Mouse (Mus musculus) embryonic facial prominence, embryonic 12.5 days (tissue): ENCODE results near the gene Snrpg. TPM values are rescaled to one million over a fixed set of nuclear protein-coding genes. Genes with fewer than 3 reads are reported as not detected.
"Not testable (repeated sequence)": the region's sequence is repeated elsewhere in the genome, so short reads cannot be mapped to it uniquely, and the experiment has no call there.

Experiments used
- ATAC-seq: fragments of 200-750 bp; cut with Nextera tagmentation; 2 replicates; pipeline ENCODE4 v1.8.0; 2017; ENCODE audit not compliant: insufficient number of reproducible peaks, insufficient read depth, low FRiP score, low TSS enrichment
- H3K27ac ChIP-seq: fragments of 300-500 bp; sonication (generic); 2 replicates; pipeline ENCODE4 v1.5.1; 2016; ENCODE audit warnings: mild to moderate bottlenecking
- H3K27me3 ChIP-seq: fragments of 300-500 bp; sonication (generic); 2 replicates; pipeline ENCODE4 v1.6.1; 2016; ENCODE audit warnings: mild to moderate bottlenecking, moderate library complexity
- H3K36me3 ChIP-seq: fragments of 300-500 bp; sonication (generic); 2 replicates; pipeline ENCODE4 v1.6.1; 2016; ENCODE audit warnings: mild to moderate bottlenecking
- H3K4me1 ChIP-seq: fragments of 300-500 bp; sonication (generic); 2 replicates; pipeline ENCODE4 v1.6.1; 2016
- H3K4me2 ChIP-seq: fragments of 300-500 bp; sonication (generic); replicated peaks from 2 replicates; pipeline ENCODE4 v1.6.1; 2016; ENCODE audit warnings: mild to moderate bottlenecking, moderate library complexity
- H3K4me3 ChIP-seq: fragments of 300-500 bp; sonication (generic); 2 replicates; pipeline ENCODE4 v1.5.1; 2016; ENCODE audit warnings: mild to moderate bottlenecking
- H3K9ac ChIP-seq: fragments of 300-500 bp; sonication (generic); 2 replicates; pipeline ENCODE4 v1.6.1; 2016; ENCODE audit warnings: mild to moderate bottlenecking, moderate library complexity
- H3K9me3 ChIP-seq: fragments of 300-500 bp; sonication (generic); 2 replicates; pipeline ENCODE4 v1.6.1; 2016; ENCODE audit warnings: mild to moderate bottlenecking, moderate library complexity
- WGBS: fragments of 180-500 bp; shearing (Covaris S2); methylation state at CpG from one replicate; pipeline ENCODE4 v1.1.7; 2016; 5-methylcytosine and 5-hydroxymethylcytosine counted together
- polyA plus RNA-seq: library from polyadenylated mRNA; unstranded; fragments of >200 nt; fragmentation: Nextera tagmentation; extraction: Ambion mirVana; gene quantifications from 2 replicates; pipeline ENCODE4 v1.2.1, GENCODE M21; 2016

The Snrpg gene
- polyA plus RNA-seq, 1 experiment from 2014 or later = 637 TPM

DNA sequence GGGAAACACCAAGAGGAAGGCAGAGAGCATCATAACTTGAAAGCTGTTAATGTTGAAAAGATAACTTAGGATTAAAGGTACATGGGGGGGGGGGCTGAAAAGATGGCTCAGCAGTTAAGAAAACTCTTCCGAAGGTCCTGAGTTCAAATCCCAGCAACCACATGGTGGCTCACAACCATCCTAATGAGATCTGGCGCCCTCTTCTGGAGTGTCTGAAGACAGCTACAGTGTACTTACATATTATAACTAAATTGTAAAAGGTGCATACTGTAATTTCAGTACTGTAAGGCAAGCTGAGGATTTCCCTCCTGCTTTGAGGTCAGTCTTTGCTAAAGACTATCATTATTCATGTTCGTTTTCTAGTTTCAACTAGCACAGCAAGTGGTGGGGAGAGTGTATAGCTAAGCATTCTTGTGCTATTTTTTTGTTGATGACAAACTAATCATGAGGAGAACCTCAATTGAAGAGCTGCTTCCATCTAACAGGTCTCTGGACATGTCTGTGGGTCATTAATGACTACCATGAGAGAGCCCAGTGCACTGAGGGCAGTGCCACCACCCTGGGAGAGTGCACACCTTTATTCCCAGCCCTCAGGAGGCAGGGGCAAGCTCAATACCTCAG, 901 bp upstream of the Snrpg start:
- peaks cover 7% of the 10 kb centered on the region; the same call in 1 of the 2 replicates for H3K36me3 ChIP-seq
- peak overlapping the region; percentile 84; the same call in 1 of the 2 replicates for H3K27ac ChIP-seq
- peak overlapping the region; percentile 71; the same call in 1 of the 2 replicates for H3K9ac ChIP-seq
- H3K4me3 ChIP-seq = peak overlapping the region; percentile 95
- H3K4me1 ChIP-seq = peaks cover 27% of the 10 kb centered on the region
- H3K4me2 ChIP-seq = peak overlapping the region; percentile 90
- H3K9me3 ChIP-seq = no peaks in the 10 kb centered on the region
- WGBS = 71% methylated on average over 3 of the region's 3 CpGs
- no peaks in the 10 kb centered on the region for H3K27me3 ChIP-seq
- ATAC-seq = no peak

- under 1% methylated on average over 50 of the region's 50 CpGs for WGBS
- ATAC-seq = peak; percentile 93
- peaks cover 24% of the 10 kb centered on the region for H3K4me1 ChIP-seq
Observed at GRCm38 (mm10) chr6:86371340-86371911, 322 bp downstream of the Snrpg start.

GRCm38 (mm10) chr6:86371950-86372516, 929 bp downstream of the Snrpg start:
- Histone ChIP-seq H3K9me3 (no peaks in the 10 kb centered on the region), H3K36me3 (peaks cover 16% of the 10 kb centered on the region), H3K27ac (peak overlapping the region; percentile 84; the same call in 1 of the 2 replicates), H3K9ac (peak overlapping the region; percentile 90), H3K27me3 (no peaks in the 10 kb centered on the region), H3K4me2 (peak overlapping the region; percentile 90), H3K4me1 (peaks cover 20% of the 10 kb centered on the region), H3K4me3 (peak overlapping the region; percentile 95)
- 4% methylated on average over 12 of the region's 12 CpGs for whole genome bisulfite sequencing
- ATAC-seq = no peak

More at GRCm38 (mm10) chr6:86371340-86371911, 322 bp downstream of the Snrpg start:
- peaks cover 11% of the 10 kb centered on the region for H3K36me3 ChIP-seq
- H3K9ac ChIP-seq = peak overlapping the region; percentile 90
- peak overlapping the region; percentile 95 for H3K4me3 ChIP-seq
- peak overlapping the region; percentile 90 for H3K4me2 ChIP-seq
- H3K27ac ChIP-seq = peak overlapping the region; percentile 84
- H3K9me3 ChIP-seq = no peaks in the 10 kb centered on the region
- no peaks in the 10 kb centered on the region for H3K27me3 ChIP-seq

GRCm38 (mm10) chr6:86373556-86373955, 2.5 kb downstream of the Snrpg start:
- no peak overlapping the region for H3K4me3 ChIP-seq
- H3K4me2 ChIP-seq = no peak overlapping the region
- ATAC-seq = no peak

DNA sequence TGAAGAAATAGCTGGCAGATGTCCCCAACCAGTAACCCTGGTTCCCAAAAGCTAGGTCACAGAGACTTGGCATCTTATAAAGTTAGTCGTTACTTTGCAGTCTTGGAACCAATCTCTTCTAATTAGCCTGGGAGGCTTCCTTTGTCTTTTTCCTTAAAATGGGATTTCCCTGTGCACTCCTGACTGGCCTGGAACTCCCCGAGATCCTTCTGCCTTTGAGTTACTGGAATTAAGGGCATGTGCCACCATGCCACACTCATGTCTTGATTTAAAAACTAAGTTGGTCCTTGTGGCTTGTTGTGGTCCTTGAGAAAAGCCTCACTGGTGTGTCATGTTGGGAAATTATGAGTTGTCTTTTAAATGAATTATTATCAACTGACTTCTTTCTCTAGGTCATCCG, 7.2 kb downstream of the Snrpg start:
- Histone ChIP-seq H3K9me3 (no peaks in the 10 kb centered on the region), H3K27me3 (no peaks in the 10 kb centered on the region), H3K4me3 (no peak overlapping the region), H3K27ac (no peak overlapping the region), H3K4me1 (no peaks in the 10 kb centered on the region), H3K9ac (no peak overlapping the region), H3K36me3 (peaks cover 40% of the 10 kb centered on the region), H3K4me2 (no peak overlapping the region)
- no peak for ATAC-seq
- 89% methylated on average over 3 of the region's 3 CpGs for WGBS

More at GRCm38 (mm10) chr6:86373556-86373955, 2.5 kb downstream of the Snrpg start:
- no peaks in the 10 kb centered on the region for H3K9me3 ChIP-seq
- peaks cover 20% of the 10 kb centered on the region for H3K4me1 ChIP-seq
- H3K27ac ChIP-seq = no peak overlapping the region
- no peak overlapping the region for H3K9ac ChIP-seq
- H3K27me3 ChIP-seq = no peaks in the 10 kb centered on the region
- H3K36me3 ChIP-seq = peaks cover 28% of the 10 kb centered on the region
- 96% methylated on average over 6 of the region's 6 CpGs for WGBS

DNA sequence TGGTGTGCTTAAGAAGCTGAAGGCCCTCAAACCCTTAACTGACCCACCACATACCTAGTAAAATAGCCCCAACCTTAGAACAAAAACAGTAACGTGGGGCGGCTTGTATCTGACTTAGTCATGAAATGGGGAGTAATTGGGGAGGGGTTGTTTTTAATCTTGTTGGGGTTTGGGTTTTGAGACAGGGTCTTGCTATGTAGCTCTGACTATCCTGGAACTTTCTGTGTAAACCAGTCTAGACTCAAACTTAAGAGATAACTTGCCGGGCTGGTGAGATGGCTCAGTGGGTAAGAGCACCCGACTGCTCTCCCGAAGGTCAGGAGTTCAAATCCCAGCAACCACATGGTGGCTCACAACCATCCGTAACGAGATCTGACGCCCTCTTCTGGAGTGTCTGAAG, 9.0 kb downstream of the Snrpg start:
- H3K4me1 ChIP-seq, H3K9ac ChIP-seq, H3K4me3 ChIP-seq, H3K4me2 ChIP-seq, H3K9me3 ChIP-seq, ATAC-seq, H3K27me3 ChIP-seq, H3K27ac ChIP-seq: not testable (repeated sequence)
- H3K36me3 ChIP-seq = peaks cover 42% of the 10 kb centered on the region
- whole genome bisulfite sequencing = 72% methylated on average over 8 of the region's 8 CpGs

DNA sequence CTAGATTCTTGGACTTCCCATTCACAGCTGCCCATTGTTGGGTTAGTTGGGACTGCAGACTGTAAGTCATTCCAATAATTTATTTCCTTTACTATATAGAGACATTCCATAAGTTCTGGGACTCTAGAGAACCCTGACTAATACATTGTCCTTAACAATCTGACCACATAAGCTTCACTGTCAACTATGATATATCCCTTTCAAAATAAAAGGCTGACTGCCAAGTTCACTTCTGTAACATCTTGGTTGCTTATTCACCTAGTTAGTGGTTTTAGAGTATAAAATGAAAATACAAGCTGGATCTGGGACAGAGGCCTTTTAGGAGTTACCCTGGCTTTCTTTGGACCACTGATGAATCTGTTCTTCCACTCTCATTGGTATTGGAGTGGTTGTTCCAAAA, 11.4 kb downstream of the Snrpg start:
- no peak for ATAC-seq
- H3K36me3 ChIP-seq = peaks cover 36% of the 10 kb centered on the region
- no peaks in the 10 kb centered on the region for H3K9me3 ChIP-seq

DNA sequence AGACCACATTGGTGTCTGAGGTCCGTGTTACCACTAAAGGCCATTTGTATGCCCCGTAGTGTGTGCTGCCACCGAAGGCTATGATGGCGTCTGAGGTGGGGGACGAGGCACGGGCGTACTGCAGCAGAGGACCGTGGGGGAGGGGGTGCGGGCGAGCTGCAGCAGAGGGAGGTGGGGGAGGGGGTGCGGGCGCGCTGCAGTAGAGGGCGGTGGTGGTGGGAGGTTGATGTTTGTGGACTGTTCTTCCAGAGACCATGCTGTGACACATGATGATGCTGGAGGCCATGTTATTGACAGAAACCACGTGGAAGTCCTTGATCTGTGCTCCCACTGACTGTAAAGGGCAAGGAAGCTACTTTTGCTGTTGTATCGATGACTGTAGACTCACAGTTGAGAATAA, 12.3 kb downstream of the Snrpg start:
- Histone ChIP-seq H3K4me2 (no peak overlapping the region), H3K36me3 (peaks cover 36% of the 10 kb centered on the region), H3K9ac (no peak overlapping the region), H3K4me1 (no peaks in the 10 kb centered on the region), H3K27me3 (no peaks in the 10 kb centered on the region), H3K9me3 (no peaks in the 10 kb centered on the region), H3K27ac (no peak overlapping the region), H3K4me3 (no peak overlapping the region)
- no peak for ATAC-seq
- 50% methylated on average over 16 of the region's 16 CpGs for WGBS

More for the DNA sequence above, 11.4 kb downstream of the Snrpg start:
- H3K9ac ChIP-seq = no peak overlapping the region
- no peak overlapping the region for H3K4me2 ChIP-seq
- no peak overlapping the region for H3K27ac ChIP-seq
- H3K27me3 ChIP-seq = no peaks in the 10 kb centered on the region
- no peaks in the 10 kb centered on the region for H3K4me1 ChIP-seq
- no peak overlapping the region for H3K4me3 ChIP-seq

DNA sequence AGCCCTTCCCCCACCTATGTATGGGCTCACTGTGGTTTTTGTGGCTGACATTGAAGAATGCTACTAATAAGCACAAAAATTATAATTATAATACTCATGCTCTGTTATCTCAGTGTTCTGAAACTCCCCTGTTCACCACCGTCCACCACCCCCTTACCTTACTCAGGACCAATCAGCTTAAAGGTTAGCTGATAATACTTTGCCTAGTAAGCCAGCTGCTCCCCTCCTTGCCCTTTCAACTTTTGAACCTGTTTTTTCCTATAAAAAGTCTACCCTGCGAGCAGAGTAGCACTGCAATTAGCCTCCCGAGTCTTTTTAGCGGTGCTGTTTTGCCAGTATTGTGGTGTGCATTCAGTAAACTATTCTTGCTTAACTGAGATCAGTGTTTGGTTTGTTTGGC, 13.6 kb downstream of the Snrpg start:
- Histone ChIP-seq H3K27ac (no peak overlapping the region), H3K4me1 (no peaks in the 10 kb centered on the region), H3K4me3 (no peak overlapping the region), H3K9me3 (no peaks in the 10 kb centered on the region), H3K27me3 (no peaks in the 10 kb centered on the region), H3K36me3 (peaks cover 35% of the 10 kb centered on the region), H3K9ac (no peak overlapping the region), H3K4me2 (no peak overlapping the region)
- ATAC-seq = no peak
- 70% methylated on average over 4 of the region's 4 CpGs for WGBS

GRCm38 (mm10) chr6:86385362-86386104, 14.4 kb downstream of the Snrpg start:
- Histone ChIP-seq H3K36me3 (peaks cover 39% of the 10 kb centered on the region), H3K27ac (no peak overlapping the region), H3K9me3 (no peaks in the 10 kb centered on the region), H3K9ac (no peak overlapping the region), H3K4me2 (no peak overlapping the region), H3K4me3 (no peak overlapping the region), H3K27me3 (no peaks in the 10 kb centered on the region), H3K4me1 (no peaks in the 10 kb centered on the region)
- WGBS = 83% methylated on average over 5 of the region's 5 CpGs
- ATAC-seq = no peak

GRCm38 (mm10) chr6:86387313-86387712, 16.2 kb downstream of the Snrpg start:
- H3K9ac ChIP-seq = no peak overlapping the region
- ATAC-seq = no peak
- peaks cover 57% of the 10 kb centered on the region for H3K36me3 ChIP-seq
- H3K4me2 ChIP-seq = no peak overlapping the region
- WGBS = 84% methylated on average over 12 of the region's 12 CpGs
- no peaks in the 10 kb centered on the region for H3K27me3 ChIP-seq
- H3K4me1 ChIP-seq = no peaks in the 10 kb centered on the region
- no peak overlapping the region for H3K27ac ChIP-seq
- no peak overlapping the region for H3K4me3 ChIP-seq
- no peaks in the 10 kb centered on the region for H3K9me3 ChIP-seq
